Mouse (Mus musculus): ENCODE data around the gene Gm3435. TPM values are rescaled to one million over a fixed set of nuclear protein-coding genes. Genes with fewer than 3 reads are reported as not detected.

Gene Gm3435
- polyA plus RNA-seq, 1 experiment from 2014 or later: 7.7 TPM

Other genes starting within 250 kb of the Gm3435 start
- gene Wdr27, start 67.0 kb upstream of the Gm3435 start, polyA plus RNA-seq (2015; fragmentation: Nextera tagmentation; extraction: Ambion mirVana): 7.9 and 8.8 TPM in 2 replicates
- 28.5 and 31.7 TPM in 2 replicates for gene 1600012H06Rik, start 67.0 kb upstream of the Gm3435 start, polyA plus RNA-seq (2015; fragmentation: Nextera tagmentation; extraction: Ambion mirVana)
- gene Phf10, start 48.9 kb upstream of the Gm3435 start, polyA plus RNA-seq (2015; fragmentation: Nextera tagmentation; extraction: Ambion mirVana): 16.8 and 17.5 TPM in 2 replicates
- gene 9030025P20Rik, start 31.7 kb upstream of the Gm3435 start, polyA plus RNA-seq (2015; fragmentation: Nextera tagmentation; extraction: Ambion mirVana): 8.8 and 10.4 TPM in 2 replicates
- gene Gm3417, start 31.4 kb upstream of the Gm3435 start, polyA plus RNA-seq (2015; fragmentation: Nextera tagmentation; extraction: Ambion mirVana): 0.63 and 0.87 TPM in 2 replicates
- 80.7 and 91.4 TPM in 2 replicates for gene Ermard, start 31.0 kb downstream of the Gm3435 start, polyA plus RNA-seq (2015; fragmentation: Nextera tagmentation; extraction: Ambion mirVana)
- 0.89 TPM in 1 of 2 replicates, not detected in the other for gene Tcte3, start 31.3 kb downstream of the Gm3435 start, polyA plus RNA-seq (2015; fragmentation: Nextera tagmentation; extraction: Ambion mirVana)
- gene Gm3448, start 31.4 kb downstream of the Gm3435 start, polyA plus RNA-seq (2015; fragmentation: Nextera tagmentation; extraction: Ambion mirVana): 5.2 and 5.5 TPM in 2 replicates